ENCODE assay signal across 28 mouse cellular contexts in the genomic region with DNA sequence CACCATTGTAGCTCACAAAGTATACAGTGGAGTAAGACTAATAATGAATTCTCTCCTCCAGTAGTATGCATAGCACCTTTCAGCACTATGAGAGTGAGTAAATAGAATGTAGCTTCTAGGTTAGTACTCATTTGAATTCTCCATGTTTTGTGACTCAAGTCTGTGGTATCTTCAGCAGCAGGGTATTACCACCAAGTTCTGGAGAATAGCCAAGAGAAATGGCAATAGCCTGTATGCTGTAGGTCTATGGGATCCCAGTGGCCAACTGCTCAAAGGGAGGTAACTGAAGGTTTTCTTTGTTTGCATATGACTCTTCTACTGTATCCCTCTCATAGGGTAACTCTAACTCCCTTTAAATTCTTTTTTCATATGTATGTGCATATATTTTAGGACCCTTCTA. TPM values are rescaled to one million over a fixed set of nuclear protein-coding genes. Genes with fewer than 3 reads are reported as not detected.
DNase-seq lines count a peak whose midpoint lies in the region; ATAC-seq and TF ChIP-seq lines count a peak whose summit lies in the region.
"Had no signal": no experiment of that assay in that cellular context is flagged by ENCODE, and none has a peak within 500 bp of the region (broad histone marks: within the 10 kb centered on the region; RNA-seq: fewer than 3 reads in every experiment).

No protein-coding gene starts in this region.

- ATAC-seq in midbrain, embryonic 15.5 days (replicated peaks), result no peak
- ATAC-seq in kidney, embryonic 15.5 days (replicated peaks; ENCODE audit: low FRiP score), result no peak
- ATAC-seq: forebrain, embryonic 14.5 days; forebrain, embryonic 16.5 days had no signal

- H3K4me1 ChIP-seq in MEL (ENCODE audit: control insufficient read depth in 1 of 2, insufficient read depth in 2 of 2, low read length in 2 of 2), result no peaks in the 10 kb centered on the region
- H3K4me1 ChIP-seq in midbrain, embryonic 15.5 days, result no peaks in the 10 kb centered on the region
- H3K4me1 ChIP-seq in kidney, embryonic 15.5 days, result no peaks in the 10 kb centered on the region
- H3K4me1 ChIP-seq: embryonic facial prominence, embryonic 13.5 days; embryonic facial prominence, embryonic 15.5 days; forebrain, embryonic 10.5 days; forebrain, embryonic 12.5 days had no signal

- no peak overlapping the region for H3K9ac ChIP-seq in MEL (ENCODE audit: control insufficient read depth, low read depth, low read length, poor library complexity, severe bottlenecking)
- no peak overlapping the region for H3K9ac ChIP-seq in midbrain, embryonic 15.5 days
- H3K9ac ChIP-seq in kidney, embryonic 15.5 days, result no peak overlapping the region
- H3K9ac ChIP-seq: embryonic facial prominence, embryonic 13.5 days; embryonic facial prominence, embryonic 15.5 days; forebrain, embryonic 12.5 days had no signal

- DNase-seq in 3134 (ENCODE audit: extremely low read depth, insufficient read length, low spot score) (peak; percentile 46), 3T3-L1 (ENCODE audit: low read depth, low spot score) (peak; percentile 87), MEL (ENCODE audit: low read depth, low spot score) (peak; percentile 16), NIH3T3 (ENCODE audit: low read depth) (peak; percentile 53)
- no peak for DNase-seq in frontal cortex, postnatal 14 days (ENCODE audit: low spot score in 2 of 2)
- no peak for DNase-seq in B cell, adult 2 months
- DNase-seq: adrenal gland, adult 2 months; adrenal gland, postnatal 10 days; adrenal gland, postnatal 25 days; cerebellum, adult 11 months; cerebellum, adult 18-20 months; cerebellum, adult 8-10 months; cerebellum, adult 9-11 months; cerebellum, postnatal 14 days; cerebellum, postnatal 36 days; embryo, embryonic 11 days had no signal

- H3K27me3 ChIP-seq in MEL (ENCODE audit: control insufficient read depth in 1 of 2, insufficient read depth in 2 of 2, low read length in 2 of 2), result no peaks in the 10 kb centered on the region
- no peaks in the 10 kb centered on the region for H3K27me3 ChIP-seq in midbrain, embryonic 15.5 days (replicated peaks)
- no peaks in the 10 kb centered on the region for H3K27me3 ChIP-seq in kidney, embryonic 15.5 days
- H3K27me3 ChIP-seq: embryonic facial prominence, embryonic 13.5 days; embryonic facial prominence, embryonic 15.5 days; forebrain, embryonic 12.5 days had no signal

- TF ChIP-seq RAD21 in MEL (IDR thresholded peaks at IDR 0.05; ENCODE audit: low read depth, low read length), result no peak

- no peaks in the 10 kb centered on the region for H3K79me2 ChIP-seq in MEL (ENCODE audit: control insufficient read depth, insufficient read depth, low read length, poor library complexity)

- H3K4me3 ChIP-seq in MEL (ENCODE audit: control insufficient read depth in 1 of 2, insufficient read depth in 1 of 2, low read depth in 2 of 2, low read length in 2 of 2), result no peak overlapping the region
- no peak overlapping the region for H3K4me3 ChIP-seq in midbrain, embryonic 15.5 days
- no peak overlapping the region for H3K4me3 ChIP-seq in kidney, embryonic 15.5 days (replicated peaks)
- H3K4me3 ChIP-seq: embryonic facial prominence, embryonic 13.5 days; embryonic facial prominence, embryonic 15.5 days; erythroblast, embryonic 14.5 days; forebrain, embryonic 10.5 days; forebrain, embryonic 12.5 days had no signal

- H3K4me2 ChIP-seq in midbrain, embryonic 15.5 days, result no peak overlapping the region
- H3K4me2 ChIP-seq in kidney, embryonic 15.5 days, result no peak overlapping the region
- H3K4me2 ChIP-seq: embryonic facial prominence, embryonic 13.5 days; embryonic facial prominence, embryonic 15.5 days; forebrain, embryonic 12.5 days had no signal

- TF ChIP-seq CTCF in MEL (IDR thresholded peaks at IDR 0.05 in 2 of 3, conservative IDR thresholded peaks at IDR 0.05 in 1 of 3; ENCODE audit: control insufficient read depth in 1 of 3, insufficient read depth in 1 of 3, low read depth in 2 of 3, low read length in 3 of 3, poor library complexity in 1 of 3, severe bottlenecking in 1 of 3), result no peak

- no peak for TF ChIP-seq EP300 in MEL (IDR thresholded peaks at IDR 0.05; ENCODE audit: low read depth in 1 of 2, low read length in 2 of 2)

- H3K36me3 ChIP-seq in MEL (ENCODE audit: control insufficient read depth in 1 of 2, insufficient read depth in 2 of 2, low read length in 2 of 2), result no peaks in the 10 kb centered on the region; a peak in 1 of 4 replicates
- H3K36me3 ChIP-seq in midbrain, embryonic 15.5 days (replicated peaks), result peaks cover 7% of the 10 kb centered on the region
- peaks cover 18% of the 10 kb centered on the region for H3K36me3 ChIP-seq in kidney, embryonic 15.5 days

- H3K9me3 ChIP-seq in MEL (replicated peaks; ENCODE audit: insufficient read depth, low read length), result no peaks in the 10 kb centered on the region
- H3K9me3 ChIP-seq in midbrain, embryonic 15.5 days, result no peaks in the 10 kb centered on the region
- no peaks in the 10 kb centered on the region for H3K9me3 ChIP-seq in kidney, embryonic 15.5 days (replicated peaks)
- H3K9me3 ChIP-seq: embryonic facial prominence, embryonic 15.5 days; forebrain, embryonic 10.5 days; forebrain, embryonic 12.5 days had no signal

- no peak overlapping the region for H3K27ac ChIP-seq in MEL (ENCODE audit: control insufficient read depth, low read depth, low read length)
- H3K27ac ChIP-seq in midbrain, embryonic 15.5 days, result no peak overlapping the region
- no peak overlapping the region for H3K27ac ChIP-seq in kidney, embryonic 15.5 days
- H3K27ac ChIP-seq: embryonic facial prominence, embryonic 13.5 days; embryonic facial prominence, embryonic 15.5 days; forebrain, embryonic 10.5 days; forebrain, embryonic 12.5 days had no signal

- TF ChIP-seq POLR2A in MEL (IDR thresholded peaks at IDR 0.05; ENCODE audit: control insufficient read depth in 1 of 2, insufficient read depth in 1 of 2, low read depth in 1 of 2, low read length in 2 of 2, poor library complexity in 1 of 2), result no peak

TF ChIP-seq in MEL, 35 proteins besides CTCF, POLR2A, EP300 and RAD21:
- TF ChIP-seq TAL1 (IDR thresholded peaks at IDR 0.05; ENCODE audit: low read length) (no peak), ZMIZ1 (IDR thresholded peaks at IDR 0.05; ENCODE audit: low read depth, low read length) (no peak), POLR2AphosphoS5 (IDR thresholded peaks at IDR 0.05; ENCODE audit: borderline replicate concordance, low read depth, low read length) (no peak), MYC (IDR thresholded peaks at IDR 0.05; ENCODE audit: low read depth, low read length) (no peak), HCFC1 (IDR thresholded peaks at IDR 0.05; ENCODE audit: low read depth, low read length) (no peak), MXI1 (IDR thresholded peaks at IDR 0.05; ENCODE audit: low read depth, low read length) (no peak), MYB (IDR thresholded peaks at IDR 0.05; ENCODE audit: low read depth, low read length) (no peak), NELFE (IDR thresholded peaks at IDR 0.05; ENCODE audit: low read depth, low read length) (no peak), ZC3H11A (IDR thresholded peaks at IDR 0.05; ENCODE audit: low read depth, low read length) (no peak), SMC3 (IDR thresholded peaks at IDR 0.05; ENCODE audit: low read depth, low read length) (no peak), KAT2A (conservative IDR thresholded peaks at IDR 0.05; ENCODE audit: low read depth, low read length) (no peak), E2F4 (IDR thresholded peaks at IDR 0.05; ENCODE audit: borderline replicate concordance, low read depth, low read length) (no peak), GATA1 (IDR thresholded peaks at IDR 0.05; ENCODE audit: low read depth, low read length) (no peak), MAFK (IDR thresholded peaks at IDR 0.05; ENCODE audit: borderline replicate concordance, low read depth, low read length) (no peak), SIN3A (IDR thresholded peaks at IDR 0.05; ENCODE audit: low read length) (no peak), ELF1 (IDR thresholded peaks at IDR 0.05; ENCODE audit: low read depth, low read length) (no peak), MAX (IDR thresholded peaks at IDR 0.05; ENCODE audit: low read length) (no peak), RCOR1 (IDR thresholded peaks at IDR 0.05; ENCODE audit: low read depth, low read length) (no peak), TCF12 (IDR thresholded peaks at IDR 0.05; ENCODE audit: low read depth, low read length) (no peak), MAZ (IDR thresholded peaks at IDR 0.05; ENCODE audit: low read depth, low read length) (no peak)

RNA-seq across cellular contexts. Expression of a gene that starts 39.0 kb away (rescaled TPM):
- 9.4 and 9.5 TPM in 2 replicates for total RNA-seq in MEL (2012; rRNA removed)
- 1 to 10 TPM in 1 of 2 experiments, not detected in 1; 8.3 TPM for polyA plus RNA-seq in MEL (2012; ENCODE audit: insufficient read depth in 1 of 2, insufficient read length in 2 of 2, low read depth in 1 of 2, low replicate concordance in 2 of 2, missing spikeins in 1 of 2)
- polyA plus RNA-seq in midbrain, embryonic 15.5 days (2015; fragmentation: Nextera tagmentation; extraction: Ambion mirVana), result 116 and 136 TPM in 2 replicates
- polyA plus RNA-seq in kidney, embryonic 15.5 days (2015; fragmentation: Nextera tagmentation; extraction: Ambion mirVana), result 20.9 and 21.0 TPM in 2 replicates

RNA-seq across cellular contexts. Expression of a gene that starts 50.8 kb away (rescaled TPM):
- total RNA-seq in MEL (2012; rRNA removed), result not detected in 2 replicates
- not detected for polyA plus RNA-seq in MEL (2012; ENCODE audit: insufficient read depth in 1 of 2, insufficient read length in 2 of 2, low read depth in 1 of 2, low replicate concordance in 2 of 2, missing spikeins in 1 of 2)
- 0.08 TPM in 1 of 2 replicates, not detected in the other for polyA plus RNA-seq in midbrain, embryonic 15.5 days (2015; fragmentation: Nextera tagmentation; extraction: Ambion mirVana)
- polyA plus RNA-seq in kidney, embryonic 15.5 days (2015; fragmentation: Nextera tagmentation; extraction: Ambion mirVana), result not detected in 2 replicates
- total RNA-seq: common myeloid progenitor, adult 5-6 weeks; ES-E14 had no signal
- polyA plus RNA-seq: adrenal gland, adult 2 months; embryonic facial prominence, embryonic 11.5 days; embryonic facial prominence, embryonic 15.5 days; erythroblast, embryonic 14.5 days; forebrain, embryonic 10.5 days; forebrain, embryonic 12.5 days; forebrain, embryonic 14.5 days; forebrain, embryonic 16.5 days had no signal

Comparison
In these comparisons a context has a peak if more than half of its experiments do, and no peak if none do; other contexts are left out.
1. DNase-seq: peak in 3134 (single experiment), 3T3-L1 (single experiment), MEL (single experiment) and NIH3T3 (single experiment); none in frontal cortex, postnatal 14 days (0 of 2) and B cell, adult 2 months (0 of 2).